Mouse (Mus musculus) adrenal gland, adult 18-20 months (tissue): Measurements from ENCODE around the gene Cdiptos. TPM values are rescaled to one million over a fixed set of nuclear protein-coding genes. Genes with fewer than 3 reads are reported as not detected.
A peak's percentile ranks its signal among the peaks of the same experiment; 100 is the strongest.

Experiments used
- DNase-seq, 2 experiments: peaks; one replicate each; pipeline ENCODE4 v3.0.0; 2021 to 2022; ENCODE audit warnings: low spot score in 2 of 2
- total RNA-seq, 2 experiments: library from RNA; stranded (reverse); gene quantifications; 1 replicate in 1 of 2; 2 replicates in 1 of 2; pipeline ENCODE4 v1.2.3; 2021

The Cdiptos gene
- total RNA-seq, 2 experiments from 2014 or later: 0.42 to 0.70 TPM

DNA sequence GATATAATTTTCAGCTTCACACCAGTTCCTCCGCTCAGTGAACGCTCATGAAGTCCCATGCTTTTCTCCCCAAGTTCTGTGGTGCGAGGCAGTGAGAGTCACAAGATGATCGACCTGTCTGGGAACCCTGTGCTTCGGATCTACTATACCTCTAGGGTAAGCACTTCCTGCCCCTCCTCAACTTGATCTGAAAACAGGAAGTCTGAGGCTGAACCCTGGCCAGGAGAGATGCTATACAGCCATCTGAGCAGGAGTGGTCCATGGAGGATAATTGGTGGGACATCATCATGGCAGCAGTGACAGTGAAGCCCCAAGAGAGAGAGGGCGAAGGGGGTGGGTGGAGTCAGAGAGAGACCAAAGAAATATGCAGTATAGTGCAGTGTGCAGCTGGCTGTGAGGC lies 2.9 kb upstream of the Cdiptos start:
- no peak for DNase-seq

GRCm38 (mm10) chr7:126976878-126977459 lies 1.1 kb upstream of the Cdiptos start:
- no peak for DNase-seq

DNA sequence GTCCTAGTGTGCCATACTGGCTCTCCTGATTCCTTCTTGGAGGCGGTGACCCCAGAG lies 177 bp downstream of the Cdiptos start, which contains the start of gene Cdipt:
Cdipt (plus strand) TSS at position 22 of the 57 bp plus-strand sequence.
- DNase-seq: no peak

DNA sequence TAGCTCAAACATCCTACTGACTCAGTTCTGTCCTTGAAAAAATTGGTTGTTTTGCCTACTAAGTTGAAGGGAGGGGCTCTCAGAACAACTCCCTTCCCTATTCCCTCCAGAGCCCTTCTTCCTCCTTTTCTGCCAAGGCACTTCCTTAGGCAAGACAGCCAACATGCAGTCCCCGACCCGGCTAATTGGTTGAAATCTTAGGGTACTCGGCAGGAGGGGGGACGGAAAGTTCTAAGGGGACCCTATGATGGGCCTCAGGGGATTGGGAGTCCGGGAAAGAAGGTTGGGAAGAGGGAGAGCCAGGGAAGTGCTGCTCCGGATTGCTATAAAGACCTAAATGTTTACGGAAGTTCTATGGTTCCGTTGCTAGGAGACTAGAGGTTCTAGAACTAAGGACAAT lies 405 bp downstream of the Cdiptos start:
- no peak for DNase-seq

DNA sequence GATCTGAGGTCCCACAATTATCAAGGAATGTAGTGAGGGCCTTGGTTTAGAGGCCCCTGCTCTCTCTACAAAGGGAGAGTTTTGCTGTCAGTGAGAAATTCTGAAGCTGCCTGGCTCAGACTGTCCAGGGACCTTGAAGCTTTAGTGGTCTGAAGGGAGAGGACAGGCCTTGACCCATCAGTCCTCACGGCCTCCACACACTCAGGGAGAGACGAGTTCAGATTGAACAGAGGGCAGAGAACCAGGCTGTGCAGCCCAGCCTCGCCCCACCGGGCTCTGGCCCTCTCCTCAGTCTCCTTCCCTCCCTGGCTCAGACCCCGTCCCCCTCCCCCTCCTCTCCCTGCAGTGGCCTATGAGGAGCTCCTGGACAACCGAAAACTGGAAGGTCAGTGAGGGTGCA lies 8.5 kb downstream of the Cdiptos start:
- no peak for DNase-seq

- DNase-seq: no peak
Measured at GRCm38 (mm10) chr7:126965568-126965967, 10.3 kb downstream of the Cdiptos start.

GRCm38 (mm10) chr7:126963548-126964286 lies 12.2 kb downstream of the Cdiptos start:
- DNase-seq: peak in 1 of 2 experiments; percentile 33

DNA sequence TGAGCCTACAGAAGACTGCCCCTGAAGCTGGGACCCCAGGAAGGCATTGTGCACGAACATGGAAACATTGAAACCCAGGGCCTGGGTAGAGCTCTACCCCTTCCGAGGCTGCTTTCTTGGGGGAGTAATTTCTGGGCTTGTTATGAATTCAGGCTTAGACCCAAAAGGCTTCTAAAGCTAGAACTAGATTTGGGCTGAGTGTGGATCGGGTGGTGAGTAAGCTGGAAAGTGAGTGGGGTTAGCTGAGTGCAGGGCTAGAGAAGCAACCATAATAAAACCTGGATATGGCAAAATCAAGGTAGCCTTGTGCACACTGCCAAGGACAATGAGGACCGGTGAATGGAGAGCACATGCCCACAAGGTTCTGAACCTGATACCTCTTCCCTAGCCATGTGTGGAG lies 13.9 kb downstream of the Cdiptos start:
- no peak for DNase-seq

DNA sequence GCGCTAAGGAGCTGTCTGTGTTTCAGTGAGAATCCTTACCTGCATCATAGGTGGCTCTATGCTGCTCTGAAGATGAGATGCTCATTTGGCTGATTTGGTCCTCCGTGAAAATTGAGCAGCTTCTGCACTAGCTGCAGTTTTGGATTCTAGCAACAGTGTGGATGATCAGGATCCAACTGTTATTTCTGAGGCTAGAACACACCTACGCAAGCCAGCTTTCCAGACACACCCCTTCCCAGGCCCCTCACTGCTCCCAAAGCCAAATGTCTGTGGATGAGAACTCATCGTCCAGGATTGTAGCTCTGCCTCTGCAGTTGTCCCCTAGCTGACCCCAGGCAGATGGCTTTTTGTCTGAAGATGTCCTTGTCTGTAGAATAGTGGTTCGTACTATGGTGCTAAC lies 14.8 kb downstream of the Cdiptos start:
- no peak for DNase-seq

DNA sequence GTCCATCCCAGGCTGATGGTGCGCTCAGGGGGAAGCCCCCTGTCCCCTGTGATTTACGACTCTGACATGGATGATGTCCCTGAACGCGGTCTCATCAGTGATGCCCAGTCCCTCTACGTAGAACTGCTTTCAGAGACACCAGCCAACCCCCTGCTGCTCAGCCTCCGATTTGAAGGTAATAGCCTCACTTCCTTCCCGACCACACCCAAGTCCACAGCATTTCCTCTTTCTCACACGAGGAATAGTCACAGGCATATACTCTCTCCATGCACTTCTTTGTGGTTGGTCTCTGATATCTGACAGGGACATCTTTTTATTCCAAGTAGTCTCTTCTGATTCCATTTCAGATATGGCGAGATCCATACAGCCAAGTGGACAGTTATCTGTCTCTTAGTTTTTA lies 16.1 kb downstream of the Cdiptos start:
- DNase-seq: no peak

GRCm38 (mm10) chr7:126955125-126955524 lies 20.8 kb downstream of the Cdiptos start:
- no peak for DNase-seq

GRCm38 (mm10) chr7:126952646-126953045 lies 23.3 kb downstream of the Cdiptos start:
- DNase-seq: no peak

GRCm38 (mm10) chr7:126951741-126952140 lies 24.2 kb downstream of the Cdiptos start:
- no peak for DNase-seq

DNA sequence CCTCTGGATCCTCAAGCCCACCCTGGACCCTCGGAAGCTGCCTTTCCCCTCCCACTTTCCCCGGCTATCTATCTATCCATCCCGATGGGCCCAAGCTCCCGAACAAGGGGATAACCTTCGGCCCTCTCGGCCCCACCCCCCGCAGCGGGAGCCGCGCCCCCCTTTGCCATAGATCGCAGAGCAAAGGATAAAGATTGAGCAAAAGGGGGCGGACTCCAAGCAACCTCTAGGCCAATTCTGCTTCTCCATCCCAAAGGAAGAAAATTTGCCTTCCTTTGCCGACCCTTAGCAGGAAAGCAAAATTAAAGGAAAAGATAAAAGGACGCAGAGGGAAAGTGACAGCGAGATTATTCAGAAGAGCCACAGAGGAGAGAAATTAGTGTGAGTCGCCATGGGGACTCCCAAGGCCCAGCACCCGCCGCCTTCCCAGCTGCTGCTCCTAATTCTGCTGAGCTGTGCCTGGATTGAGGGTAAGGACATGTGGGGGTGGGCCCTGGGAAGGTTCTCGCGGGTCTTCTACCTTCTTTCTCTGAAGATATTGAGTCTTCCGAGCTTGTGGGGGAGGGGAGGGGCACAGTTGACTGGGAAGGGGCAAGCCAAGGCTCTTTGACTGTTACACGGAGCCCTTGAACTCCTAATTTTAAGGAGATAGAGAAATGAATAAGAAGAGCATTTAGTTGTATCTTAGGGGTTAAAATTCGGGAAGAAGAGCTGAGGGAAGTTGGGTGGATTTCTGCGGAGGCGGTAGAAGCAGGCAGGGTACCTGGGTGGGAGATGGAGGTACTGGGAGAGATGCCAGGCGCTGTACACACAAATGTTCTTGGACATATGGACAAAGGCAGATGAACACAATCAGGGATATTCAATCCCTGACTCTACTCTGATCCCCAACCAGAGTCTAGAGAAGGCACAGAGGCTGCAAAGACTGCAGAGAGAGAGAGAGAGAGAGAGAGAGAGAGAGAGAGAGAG lies 25.0 kb downstream of the Cdiptos start:
- no peak for DNase-seq

GRCm38 (mm10) chr7:126949793-126950646 lies 25.9 kb downstream of the Cdiptos start, which contains the start of gene Sez6l2:
Sez6l2 (plus strand) TSS chr7:126950563.
- DNase-seq: peak; percentile 91 to 93

DNA sequence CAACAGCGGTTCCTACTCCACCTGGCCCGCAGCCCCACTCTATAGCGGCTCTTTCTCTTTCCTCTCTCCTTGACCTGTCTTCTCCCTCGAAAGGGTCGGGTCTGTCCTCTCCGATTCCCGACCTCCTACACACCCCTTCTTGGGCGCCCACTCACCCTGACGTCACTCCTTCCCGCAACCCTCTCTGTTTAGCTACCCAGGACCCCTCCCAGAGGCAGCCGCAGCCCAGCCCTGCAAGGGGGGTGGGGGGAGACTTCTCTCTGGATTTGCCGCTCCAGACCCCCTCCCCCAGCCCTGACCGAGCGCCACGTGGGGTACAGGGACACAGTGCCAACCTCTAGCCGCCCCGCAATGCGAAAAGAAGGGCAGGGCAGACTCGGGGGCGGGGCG lies 26.5 kb downstream of the Cdiptos start, which contains the start of gene Asphd1:
Asphd1 (minus strand) TSS at position 180 of the 390 bp plus-strand sequence.
- no peak for DNase-seq

GRCm38 (mm10) chr7:126948626-126949025 lies 27.3 kb downstream of the Cdiptos start:
- no peak for DNase-seq

DNA sequence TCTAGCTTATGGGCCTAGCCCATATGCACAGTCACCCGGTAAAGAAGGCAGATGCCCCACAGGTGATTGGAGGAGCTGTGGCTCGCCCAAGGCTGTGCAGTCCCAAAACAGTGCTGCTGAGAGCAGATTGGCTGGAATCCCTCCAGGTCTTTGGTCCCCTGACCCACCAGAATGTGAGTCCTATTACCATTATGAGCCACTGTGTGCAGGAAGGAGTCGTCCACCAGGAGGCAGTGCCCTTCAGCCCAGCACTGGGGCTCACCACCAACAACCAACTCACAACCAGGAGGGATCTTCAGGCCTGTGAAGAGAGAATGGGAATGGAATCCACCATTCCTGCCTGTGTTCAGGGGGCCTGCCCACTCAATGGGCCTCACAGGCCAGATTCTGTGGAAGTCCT lies 29.4 kb downstream of the Cdiptos start:
- peak in 1 of 2 experiments; percentile 38 for DNase-seq

DNA sequence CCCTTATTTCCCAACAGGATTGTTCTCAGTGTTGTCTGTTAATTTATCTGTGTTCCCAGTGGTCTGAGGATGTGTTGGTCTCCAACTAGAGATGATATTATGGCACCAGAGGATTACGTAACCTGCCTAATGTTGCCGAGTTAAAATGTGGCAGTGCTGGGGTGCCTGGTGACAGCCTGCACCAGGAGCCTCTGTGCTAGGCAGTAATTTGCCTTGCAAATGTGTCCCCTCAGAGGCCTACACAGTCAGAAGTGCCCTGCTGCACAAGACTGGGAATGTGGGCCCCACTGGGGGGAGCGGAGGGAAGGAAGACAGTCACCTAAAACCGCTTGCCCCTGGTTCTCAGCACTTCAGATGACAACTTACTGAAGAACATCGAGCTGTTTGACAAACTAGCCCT lies 34.1 kb downstream of the Cdiptos start:
- no peak for DNase-seq

- DNase-seq: no peak
Measured at GRCm38 (mm10) chr7:126941171-126941570, 34.7 kb downstream of the Cdiptos start.

DNA sequence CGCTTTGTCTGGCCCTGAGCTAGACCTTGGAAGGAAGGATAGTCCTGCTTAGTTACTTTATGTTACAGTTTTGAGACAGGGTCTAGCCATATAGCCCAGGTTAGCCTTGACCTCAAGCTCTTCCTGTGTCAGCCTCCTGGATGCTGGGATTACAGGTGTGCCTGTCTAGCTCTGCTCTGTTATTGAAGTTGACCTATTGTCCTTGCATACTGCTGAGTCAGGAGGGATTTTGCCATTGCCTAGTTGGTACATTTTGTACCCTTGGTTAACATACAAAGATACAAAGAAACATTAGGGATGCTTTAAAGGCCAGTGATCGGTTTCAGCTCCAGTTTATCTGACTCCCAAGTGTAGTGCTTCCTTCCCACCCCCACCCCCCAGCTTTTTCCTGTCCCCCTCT lies 43.2 kb downstream of the Cdiptos start:
- DNase-seq: no peak
